Mouse (Mus musculus) erythroblast, embryonic 14.5 days (primary cell): ENCODE data around the gene Trim59.

Experiments used
- GATA1 ChIP-seq: IDR thresholded peaks from 2 replicates; pipeline ENCODE4 v1.6.1; 2012; ENCODE audit warnings: low read length, inconsistent platforms, mixed read lengths
- TAL1 ChIP-seq: IDR thresholded peaks from 3 replicates; pipeline ENCODE4 v1.6.1; 2012; ENCODE audit warnings: low read length, inconsistent platforms, mixed read lengths

DNA sequence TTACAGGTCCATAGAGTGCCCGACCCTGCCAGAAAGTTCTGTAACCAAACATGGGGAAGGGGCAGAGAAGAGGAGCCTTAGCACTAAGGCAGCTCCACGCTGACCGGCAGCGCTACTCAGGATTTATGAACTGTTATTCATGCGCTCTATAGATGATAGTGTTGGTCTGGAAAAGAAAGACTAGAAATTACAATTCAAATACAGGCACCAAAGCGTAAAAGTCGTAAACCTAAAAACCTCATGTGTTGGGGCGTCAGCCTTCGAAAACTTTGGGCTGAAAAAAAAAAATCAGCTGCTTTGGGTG, 797 bp upstream of the Trim59 start:
- TF ChIP-seq GATA1 (no peak), TAL1 (no peak)
